Mouse (Mus musculus) brain, embryonic 14.5 days (tissue): Measurements from ENCODE around the gene Ttc25.

Experiments used
- CTCF ChIP-seq: fragments of 200-500 bp; IDR thresholded peaks from 2 replicates; pipeline ENCODE4 v1.5.1; 2012; ENCODE audit warnings: inconsistent platforms, mild to moderate bottlenecking, moderate library complexity, borderline replicate concordance; ENCODE audit not compliant: insufficient read depth, insufficient read length; ENCODE audit errors: extremely low read depth
- POLR2A ChIP-seq: fragments of 200-500 bp; IDR thresholded peaks from 2 replicates; pipeline ENCODE4 v1.6.1; 2012; ENCODE audit warnings: mild to moderate bottlenecking, inconsistent platforms, borderline replicate concordance; ENCODE audit not compliant: poor library complexity, insufficient read depth, insufficient read length, severe bottlenecking; ENCODE audit errors: extremely low read depth

DNA sequence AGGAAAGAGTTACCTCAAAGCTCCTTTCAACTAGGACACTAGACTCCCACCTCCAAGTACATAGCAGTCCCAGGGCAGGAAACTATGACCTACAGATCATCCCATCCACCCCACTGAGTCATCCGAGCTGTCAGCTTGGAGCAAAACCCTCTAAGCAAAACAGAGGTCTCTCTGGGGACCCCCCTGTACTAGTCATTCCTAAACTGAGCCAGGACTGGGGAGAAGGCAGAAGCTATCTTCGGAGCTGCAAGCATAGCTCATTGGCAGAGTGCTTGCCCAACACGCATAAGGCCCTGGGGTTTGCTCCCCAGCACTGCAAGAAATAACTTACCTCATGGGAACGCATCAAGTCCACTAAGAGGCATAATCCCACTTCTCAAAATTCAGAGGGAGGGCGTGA is 21.0 kb upstream of the Ttc25 start:
- TF ChIP-seq CTCF (no peak), POLR2A (no peak)
